Mouse (Mus musculus) hindbrain, postnatal 0 days (tissue): ENCODE results near the gene Pecam1. TPM values are rescaled to one million over a fixed set of nuclear protein-coding genes. Genes with fewer than 3 reads are reported as not detected.

Experiments
- ATAC-seq: fragments of 200-750 bp; cut with Nextera tagmentation; 2 replicates; pipeline ENCODE4 v1.8.0; 2017; ENCODE audit warnings: mild to moderate bottlenecking, moderate TSS enrichment, moderate library complexity
- DNase-seq: peaks from one replicate; pipeline ENCODE4 v3.0.0-alpha.2; 2015; ENCODE audit warnings: low spot score
- H3K27ac ChIP-seq: fragments of 300-500 bp; sonication (generic); 2 replicates; pipeline ENCODE4 v1.5.1; 2014; ENCODE audit warnings: mild to moderate bottlenecking
- H3K27me3 ChIP-seq: fragments of 300-500 bp; sonication (generic); 2 replicates; pipeline ENCODE4 v1.6.1; 2014; ENCODE audit warnings: low read length, mixed read lengths; ENCODE audit not compliant: insufficient read depth
- H3K36me3 ChIP-seq: fragments of 300-500 bp; sonication (generic); 2 replicates; pipeline ENCODE4 v1.6.1; 2014; ENCODE audit warnings: low read length, mixed read lengths; ENCODE audit not compliant: insufficient read depth
- H3K4me1 ChIP-seq: fragments of 300-500 bp; sonication (generic); 2 replicates; pipeline ENCODE4 v1.6.1; 2014; ENCODE audit warnings: antibody characterized with exemption, low read length, mixed read lengths; ENCODE audit not compliant: insufficient read depth
- H3K4me2 ChIP-seq: fragments of 300-500 bp; sonication (generic); 2 replicates; pipeline ENCODE4 v1.6.1; 2014; ENCODE audit warnings: low read depth, mild to moderate bottlenecking, low read length, moderate library complexity, mixed read lengths
- H3K4me3 ChIP-seq: fragments of 300-500 bp; sonication (generic); 2 replicates; pipeline ENCODE4 v1.5.1; 2014; ENCODE audit warnings: low read length
- H3K9ac ChIP-seq: fragments of 300-500 bp; sonication (generic); replicated peaks from 2 replicates; pipeline ENCODE4 v1.6.1; 2014; ENCODE audit warnings: mild to moderate bottlenecking, low read length, moderate library complexity, mixed read lengths
- H3K9me3 ChIP-seq: fragments of 300-500 bp; sonication (generic); 2 replicates; pipeline ENCODE4 v1.6.1; 2016; ENCODE audit warnings: low read length, mixed read lengths
- CTCF ChIP-seq: IDR thresholded peaks from 2 replicates; pipeline ENCODE4 v1.5.1; 2016; ENCODE audit warnings: antibody characterized with exemption, control low read depth, low read depth
- WGBS: fragments of 180-500 bp; shearing (Covaris S2); extraction: QIAGEN DNeasy Blood & Tissue Kit; methylation state at CpG from one replicate; pipeline ENCODE4 v1.1.7; 2014; 5-methylcytosine and 5-hydroxymethylcytosine counted together
- polyA plus RNA-seq: library from polyadenylated mRNA; unstranded; fragments of >200 nt; fragmentation: Nextera tagmentation; extraction: Ambion mirVana; gene quantifications from 2 replicates; pipeline ENCODE4 v1.2.1, GENCODE M21; 2015
- total RNA-seq: library from RNA; depleted of rRNA; stranded (reverse); fragments of >200 nt; gene quantifications from 2 replicates; pipeline ENCODE4 v1.2.3, GENCODE M21; 2014

Pecam1 gene
- total and polyA plus RNA-seq, 2 experiments from 2014 or later, result 10.9 to 19.2 TPM

GRCm38 (mm10) chr11:106683345-106683744 is 67.1 kb downstream of the Pecam1 start:
- Histone ChIP-seq H3K9me3 (no peaks in the 10 kb centered on the region), H3K27me3 (no peaks in the 10 kb centered on the region), H3K9ac (no peak overlapping the region), H3K4me3 (no peak overlapping the region), H3K4me2 (no peak overlapping the region), H3K36me3 (no peaks in the 10 kb centered on the region), H3K4me1 (0 out of 2 replicates have a peak, but pooled peaks cover under 1% of the 10 kb centered on the region), H3K27ac (no peak overlapping the region)
- ATAC-seq (no peak), DNase-seq (no peak)
- TF ChIP-seq CTCF, result no peak
- 72% methylated on average over 3 of the region's 3 CpGs for WGBS

GRCm38 (mm10) chr11:106681138-106681537 is 69.3 kb downstream of the Pecam1 start:
- H3K27me3 ChIP-seq, result no peaks in the 10 kb centered on the region
- H3K9ac ChIP-seq, result no peak overlapping the region
- DNase-seq (no peak), ATAC-seq (no peak)
- H3K27ac ChIP-seq, result no peak overlapping the region
- peaks cover 6% of the 10 kb centered on the region; the same call in 1 of the 2 replicates for H3K4me1 ChIP-seq
- no peak for TF ChIP-seq CTCF
- no peak overlapping the region for H3K4me2 ChIP-seq
- H3K4me3 ChIP-seq, result no peak overlapping the region
- 91% methylated on average over 6 of the region's 6 CpGs for WGBS
- no peaks in the 10 kb centered on the region for H3K9me3 ChIP-seq
- H3K36me3 ChIP-seq, result no peaks in the 10 kb centered on the region

GRCm38 (mm10) chr11:106679874-106680273 is 70.6 kb downstream of the Pecam1 start:
- TF ChIP-seq CTCF, result peak; percentile 39; the same call in 1 of the 2 replicates
- no peak overlapping the region for H3K9ac ChIP-seq
- no peaks in the 10 kb centered on the region for H3K27me3 ChIP-seq
- no peak for ATAC-seq
- no peak overlapping the region for H3K4me3 ChIP-seq
- peak; percentile 21 for DNase-seq
- H3K4me1 ChIP-seq, result peaks cover 14% of the 10 kb centered on the region
- no peak overlapping the region for H3K27ac ChIP-seq
- no peak overlapping the region for H3K4me2 ChIP-seq
- H3K36me3 ChIP-seq, result no peaks in the 10 kb centered on the region
- no peaks in the 10 kb centered on the region for H3K9me3 ChIP-seq
- WGBS, result 54% methylated on average over 6 of the region's 6 CpGs

DNA sequence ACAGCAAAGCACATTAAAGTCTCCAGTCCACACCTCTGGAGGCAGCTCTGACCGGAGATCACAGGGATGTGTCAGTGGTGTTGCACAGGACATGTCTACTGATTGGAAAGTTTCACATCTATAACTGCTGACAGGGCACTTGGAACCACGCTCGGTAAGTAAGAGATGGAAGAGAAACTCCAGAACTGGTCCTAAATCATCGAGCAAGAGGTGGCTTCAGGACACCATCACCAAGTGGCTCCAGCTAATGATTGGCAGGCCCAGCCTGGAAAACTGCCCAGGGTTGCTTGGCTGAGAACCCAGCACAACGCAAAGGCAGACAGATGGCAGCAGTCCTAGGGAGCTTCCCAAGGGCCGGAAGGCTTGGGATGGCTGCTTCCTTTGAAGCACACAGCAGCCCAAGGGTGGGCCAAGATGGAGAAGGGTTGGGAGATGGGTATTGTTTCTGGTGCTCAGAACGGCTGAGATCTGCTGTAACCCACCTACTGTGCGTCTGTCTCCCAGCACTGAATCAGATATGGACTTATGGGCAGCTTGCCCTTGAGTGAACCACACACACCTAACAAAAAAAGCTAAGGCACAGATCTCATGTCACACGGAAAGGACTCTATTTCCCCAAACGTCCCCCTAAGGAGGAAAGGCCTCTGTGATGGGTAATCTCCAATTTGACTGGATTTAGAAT is 72.4 kb downstream of the Pecam1 start:
- ATAC-seq (peak; percentile 62), DNase-seq (peak; percentile 85)
- H3K9me3 ChIP-seq, result no peaks in the 10 kb centered on the region
- WGBS, result 51% methylated on average over 10 of the region's 10 CpGs
- no peak overlapping the region for H3K4me3 ChIP-seq
- H3K36me3 ChIP-seq, result no peaks in the 10 kb centered on the region
- TF ChIP-seq CTCF, result peak; percentile 6; the same call in 1 of the 2 replicates
- H3K27ac ChIP-seq, result no peak overlapping the region
- no peak overlapping the region for H3K9ac ChIP-seq
- H3K4me1 ChIP-seq, result peaks cover 21% of the 10 kb centered on the region
- no peak overlapping the region for H3K4me2 ChIP-seq
- no peaks in the 10 kb centered on the region for H3K27me3 ChIP-seq

DNA sequence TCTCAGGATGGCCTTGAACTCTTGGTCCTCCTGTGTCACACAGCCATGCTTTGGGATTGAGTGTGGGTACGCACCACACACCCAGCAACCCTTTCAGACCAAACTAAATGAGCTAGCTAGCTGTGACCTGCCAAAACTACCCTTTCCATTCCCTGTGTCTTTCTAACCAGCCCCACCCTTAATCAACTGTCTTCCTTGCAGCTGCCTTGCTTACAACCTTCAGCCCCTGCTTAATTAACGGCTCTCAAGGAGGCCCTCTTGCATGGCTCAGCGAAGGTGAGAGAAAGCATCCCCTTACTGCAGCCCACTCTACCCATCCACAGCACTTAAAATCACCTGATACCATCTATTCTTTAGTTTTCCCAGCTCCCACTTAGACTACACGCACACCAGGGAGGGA is 73.1 kb downstream of the Pecam1 start:
- H3K9ac ChIP-seq, result no peak overlapping the region
- H3K9me3 ChIP-seq, result no peaks in the 10 kb centered on the region
- TF ChIP-seq CTCF, result no peak

GRCm38 (mm10) chr11:106675875-106676274 is 74.6 kb downstream of the Pecam1 start:
- H3K27ac ChIP-seq, result peak overlapping the region; percentile 79; the same call in 1 of the 2 replicates
- 93% methylated on average over 5 of the region's 5 CpGs for WGBS
- H3K9me3 ChIP-seq, result no peaks in the 10 kb centered on the region
- no peak for TF ChIP-seq CTCF
- DNase-seq (no peak), ATAC-seq (no peak)
- H3K4me1 ChIP-seq, result peaks cover 21% of the 10 kb centered on the region
- no peaks in the 10 kb centered on the region for H3K27me3 ChIP-seq
- no peak overlapping the region for H3K4me3 ChIP-seq
- H3K36me3 ChIP-seq, result no peaks in the 10 kb centered on the region
- no peak overlapping the region for H3K9ac ChIP-seq
- H3K4me2 ChIP-seq, result no peak overlapping the region

More for the DNA sequence above, 73.1 kb downstream of the Pecam1 start:
- ATAC-seq, result no peak
- WGBS, result 83% methylated on average over 4 of the region's 4 CpGs
- H3K4me1 ChIP-seq, result peaks cover 21% of the 10 kb centered on the region
- DNase-seq, result no peak
- H3K27ac ChIP-seq, result no peak overlapping the region
- no peak overlapping the region for H3K4me3 ChIP-seq
- no peak overlapping the region for H3K4me2 ChIP-seq
- H3K36me3 ChIP-seq, result no peaks in the 10 kb centered on the region
- no peaks in the 10 kb centered on the region for H3K27me3 ChIP-seq

DNA sequence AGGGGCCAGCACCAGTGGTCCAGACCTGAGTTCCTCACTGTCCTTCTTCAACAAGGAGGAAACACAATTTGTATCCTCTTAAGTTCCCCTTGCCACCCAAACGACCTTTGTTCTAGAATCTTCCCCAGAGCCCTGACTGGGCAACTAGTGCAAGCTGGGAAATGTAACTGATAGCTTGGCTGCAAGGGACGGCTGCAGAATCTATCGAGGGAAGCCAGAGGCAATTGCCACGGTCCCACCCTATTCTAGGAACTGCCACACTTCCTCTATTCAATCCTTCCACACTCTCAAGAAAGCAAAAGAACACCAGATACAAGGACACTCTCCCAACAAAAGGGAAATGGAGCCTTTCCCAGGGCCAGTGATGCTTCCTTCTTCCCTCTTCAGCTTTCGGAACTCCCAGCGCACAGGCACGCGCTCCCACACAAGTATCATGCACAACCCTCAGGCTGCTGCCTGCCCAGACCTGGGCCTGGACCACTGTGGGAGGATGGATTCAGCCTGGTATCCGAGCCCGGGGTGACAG is 75.2 kb downstream of the Pecam1 start:
- Histone ChIP-seq H3K36me3 (no peaks in the 10 kb centered on the region), H3K9me3 (no peaks in the 10 kb centered on the region), H3K4me1 (peaks cover 21% of the 10 kb centered on the region), H3K27me3 (no peaks in the 10 kb centered on the region), H3K9ac (0 out of 2 replicates have a peak overlapping the region, but pooled peaks have one; percentile 4), H3K27ac (peak overlapping the region; percentile 79), H3K4me3 (no peak overlapping the region), H3K4me2 (peak overlapping the region; percentile 26)
- 55% methylated on average over 10 of the region's 10 CpGs for WGBS
- TF ChIP-seq CTCF, result no peak
- ATAC-seq, result no peak
- DNase-seq, result no peak
